Mouse (Mus musculus) kidney, adult 11 months (tissue): Measurements from ENCODE around the gene 1190005I06Rik.

Experiments used
- DNase-seq: peaks from one replicate; pipeline ENCODE4 v3.0.0; 2022

1190005I06Rik gene

DNA sequence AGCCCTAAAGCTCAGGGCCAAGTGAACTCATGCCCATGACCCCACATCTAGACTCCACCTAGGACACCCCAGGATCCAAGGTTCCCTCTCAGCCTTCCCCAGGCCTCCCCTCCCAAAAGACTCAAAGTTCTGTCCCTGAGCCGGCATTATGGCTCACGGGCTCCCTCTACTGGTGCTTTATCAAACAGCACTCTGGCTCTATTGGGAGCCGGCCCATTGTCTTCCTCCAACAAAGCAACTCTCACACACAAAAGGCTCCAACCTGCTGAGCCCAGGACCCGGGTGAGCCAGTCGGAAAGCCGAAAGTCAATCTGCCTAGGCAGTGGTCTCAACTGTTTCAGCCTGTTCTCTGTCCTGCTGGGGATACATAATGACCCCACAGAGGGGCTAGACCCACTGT is 29.3 kb downstream of the 1190005I06Rik start:
- DNase-seq = peak; percentile 25

DNA sequence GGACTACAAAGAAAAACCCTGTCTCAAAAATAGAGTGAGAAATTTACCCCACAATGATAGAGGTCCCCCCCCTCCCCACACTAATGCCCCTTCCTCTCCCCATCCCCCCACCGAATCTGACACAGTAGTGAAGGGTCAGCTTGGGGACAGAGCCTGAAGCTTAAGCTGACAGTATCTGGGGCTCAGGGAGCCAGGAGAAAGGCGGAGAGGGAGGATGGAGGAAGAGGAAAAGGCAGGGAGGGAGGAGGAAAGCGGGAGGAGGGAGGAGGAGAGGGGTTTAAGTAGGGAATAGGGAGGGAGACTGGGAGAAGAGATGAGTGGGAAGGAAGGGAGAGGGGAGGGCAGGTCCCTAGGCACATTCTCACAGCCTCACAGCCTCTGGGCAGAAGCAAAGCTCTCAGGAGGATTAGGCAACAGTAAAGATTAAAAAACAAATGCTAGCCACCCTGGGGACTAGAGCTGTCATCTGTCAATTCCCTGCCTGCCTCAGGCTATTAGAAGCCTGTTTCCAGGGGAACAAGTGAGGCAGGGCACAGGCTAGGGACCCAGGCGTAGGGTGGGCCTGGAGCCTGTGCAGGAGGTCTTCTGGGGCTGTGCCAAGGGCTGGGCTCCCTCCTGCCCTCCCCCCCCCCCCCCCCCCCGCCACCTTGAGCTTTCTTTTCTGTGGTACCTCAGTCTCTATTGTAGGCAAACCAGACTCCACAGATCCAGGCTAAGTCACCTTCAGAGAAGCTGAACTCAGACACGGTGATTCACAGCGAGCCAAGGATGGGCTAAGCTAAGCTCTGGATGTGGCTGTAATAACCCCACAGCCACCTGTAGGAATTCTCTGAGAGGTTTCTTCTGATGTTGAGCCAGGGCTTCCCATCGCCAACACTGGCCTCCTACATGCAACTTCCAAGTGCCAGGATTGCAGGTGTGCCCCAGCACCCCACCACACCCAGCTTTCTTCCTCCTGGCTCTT is 30.5 kb downstream of the 1190005I06Rik start:
- DNase-seq = no peak

DNA sequence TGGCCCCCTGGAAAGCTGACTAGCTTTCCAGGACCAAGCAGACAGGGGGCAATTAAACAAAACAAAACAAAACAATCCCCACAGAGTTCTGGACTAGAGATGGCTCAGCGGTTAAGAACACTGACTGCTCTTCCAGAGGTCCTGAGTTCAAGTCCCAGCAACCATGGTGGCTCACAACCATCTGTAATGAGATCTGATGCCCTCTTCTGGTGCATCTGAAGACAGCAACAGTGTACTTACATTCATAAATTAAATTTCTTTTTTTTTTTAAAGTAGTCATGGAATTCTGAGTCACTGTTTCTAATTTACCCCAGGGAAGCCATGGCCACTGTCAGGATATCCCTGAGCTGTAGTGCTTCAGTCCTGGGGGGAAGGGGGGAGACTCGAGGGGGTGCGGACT is 32.9 kb downstream of the 1190005I06Rik start:
- no peak for DNase-seq

DNA sequence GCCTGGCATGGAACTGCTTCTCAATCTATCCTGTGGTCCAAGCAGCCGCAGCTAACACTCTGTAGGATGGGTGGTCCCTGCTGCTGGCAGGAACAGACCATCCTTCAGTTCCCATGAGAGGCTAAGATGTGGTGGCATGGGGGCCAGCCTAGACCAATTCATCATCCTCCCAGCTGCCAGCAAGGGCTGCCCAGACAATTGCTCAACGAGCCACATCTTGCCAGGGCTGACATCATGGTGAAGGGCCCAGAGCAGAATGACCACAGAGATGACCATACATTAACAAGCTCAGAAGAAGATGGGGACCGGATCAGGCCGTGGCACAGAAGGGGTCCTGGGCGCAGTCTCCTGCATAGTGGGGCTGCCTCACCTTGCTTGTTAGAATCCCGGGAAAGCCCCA is 36.6 kb downstream of the 1190005I06Rik start:
- DNase-seq = no peak

DNA sequence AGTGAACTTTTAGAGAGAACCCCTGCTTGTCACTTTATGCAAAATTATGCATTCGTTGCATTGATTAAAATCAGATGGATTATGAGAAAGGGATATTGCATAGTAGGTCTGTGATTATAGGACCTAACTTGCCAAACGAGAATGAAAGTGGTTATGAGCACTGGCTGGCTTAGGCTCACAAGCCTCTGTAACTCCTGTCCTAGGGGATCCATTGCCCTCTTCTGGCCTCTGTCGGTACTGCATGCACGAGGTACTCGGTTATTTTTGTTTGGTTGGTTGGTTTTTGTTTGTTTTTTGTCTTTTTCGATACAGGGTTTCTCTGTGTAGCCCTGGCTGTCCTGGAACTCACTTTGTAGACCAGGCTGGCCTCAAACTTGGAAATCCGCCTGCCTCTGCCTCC is 39.5 kb downstream of the 1190005I06Rik start:
- DNase-seq = peak; percentile 45

DNA sequence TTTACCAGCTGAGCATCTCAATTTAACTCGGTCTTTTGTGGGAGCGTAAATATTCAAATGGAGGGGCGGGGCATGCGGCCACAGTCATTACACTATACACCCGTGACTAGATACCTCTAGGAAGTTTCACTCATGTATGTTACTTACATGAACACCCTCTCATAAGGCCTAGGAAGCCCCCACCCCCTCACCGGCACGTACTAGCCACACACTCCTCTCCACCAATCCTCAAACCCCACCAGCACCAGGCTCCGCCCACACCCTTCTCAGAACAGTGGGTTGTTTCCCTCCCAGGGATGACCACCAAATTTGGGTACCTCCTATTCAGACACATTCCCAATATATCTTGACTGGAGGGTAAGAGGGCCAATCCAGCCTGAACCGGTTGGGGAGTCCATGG is 40.0 kb downstream of the 1190005I06Rik start:
- no peak for DNase-seq

DNA sequence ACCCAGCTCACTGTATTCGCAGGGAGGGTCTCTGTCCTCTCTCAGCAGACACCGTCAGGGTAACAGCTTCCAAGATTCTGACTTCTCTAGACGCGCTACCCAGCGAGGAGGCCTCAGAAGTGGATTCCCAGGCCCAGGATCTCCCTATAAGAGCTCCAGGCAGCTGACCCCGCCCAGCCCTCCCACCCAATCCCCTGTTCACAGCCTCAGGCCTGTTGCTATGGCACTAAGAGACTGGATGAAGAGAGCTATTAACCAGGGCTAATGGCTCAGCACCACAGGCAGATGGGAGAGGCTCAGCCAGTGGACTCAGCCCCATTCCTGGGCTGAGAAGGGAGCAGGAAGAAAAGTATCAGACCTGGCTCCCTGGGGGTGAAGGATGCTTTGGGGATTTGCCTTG is 44.8 kb downstream of the 1190005I06Rik start:
- no peak for DNase-seq

DNA sequence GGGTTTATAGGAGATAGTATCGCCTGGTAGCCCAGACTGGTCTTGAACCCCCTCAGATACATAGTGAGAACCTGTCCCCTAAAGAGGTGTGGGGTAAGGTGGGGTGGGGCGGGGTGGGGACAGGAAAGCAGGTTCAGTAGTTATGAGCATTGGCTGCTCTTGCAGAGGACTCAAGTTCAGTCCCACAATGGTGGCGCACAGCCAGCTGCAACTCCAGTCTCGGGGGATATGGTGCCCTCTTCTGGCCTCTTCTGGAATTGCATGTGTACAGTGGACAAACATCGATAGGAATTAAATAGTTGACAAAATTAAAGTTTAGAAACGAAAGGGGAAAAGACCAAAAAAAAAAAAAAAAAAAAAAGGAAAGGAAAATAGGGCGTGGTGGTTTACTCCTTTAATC is 47.9 kb downstream of the 1190005I06Rik start:
- DNase-seq = peak; percentile 73

DNA sequence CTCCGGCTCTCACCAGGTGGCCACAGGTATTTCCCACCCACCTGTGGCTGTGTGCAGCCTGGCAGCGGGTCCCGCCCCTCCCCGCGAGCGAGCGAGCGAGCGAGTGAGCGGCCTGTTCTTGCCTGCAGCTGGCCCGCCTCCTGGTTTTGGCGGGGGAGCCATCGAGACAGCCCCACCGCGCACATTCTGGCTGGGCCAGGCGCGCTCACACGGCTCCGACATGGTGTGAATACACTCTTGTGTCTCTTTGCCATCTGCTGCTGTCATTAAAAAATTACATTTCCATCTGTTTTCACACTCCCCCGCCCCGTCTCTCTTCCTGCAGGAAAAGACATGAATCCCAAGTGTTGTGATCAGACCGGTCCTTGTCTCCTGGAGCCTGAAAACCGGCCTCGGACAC is 48.9 kb downstream of the 1190005I06Rik start:
- no peak for DNase-seq

DNA sequence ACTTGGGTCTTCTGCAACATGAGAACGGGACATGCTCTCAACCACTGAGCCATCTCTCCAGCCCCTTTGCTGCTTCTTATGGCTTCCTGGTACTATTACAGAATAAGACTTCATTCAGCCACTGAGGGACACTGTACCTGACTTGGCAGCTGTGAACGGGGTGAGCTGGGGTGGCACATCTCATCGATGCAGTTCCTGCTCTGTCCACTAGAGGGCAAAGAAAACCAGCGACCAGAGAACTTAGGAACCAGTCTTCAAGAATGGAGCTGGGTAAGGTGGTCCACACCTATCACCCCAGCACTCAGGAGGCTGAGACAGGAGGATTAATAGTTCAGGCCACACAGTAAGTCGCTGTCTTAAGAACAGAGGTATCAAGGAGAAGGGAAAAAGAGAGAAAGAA is 51.5 kb downstream of the 1190005I06Rik start:
- DNase-seq = no peak

DNA sequence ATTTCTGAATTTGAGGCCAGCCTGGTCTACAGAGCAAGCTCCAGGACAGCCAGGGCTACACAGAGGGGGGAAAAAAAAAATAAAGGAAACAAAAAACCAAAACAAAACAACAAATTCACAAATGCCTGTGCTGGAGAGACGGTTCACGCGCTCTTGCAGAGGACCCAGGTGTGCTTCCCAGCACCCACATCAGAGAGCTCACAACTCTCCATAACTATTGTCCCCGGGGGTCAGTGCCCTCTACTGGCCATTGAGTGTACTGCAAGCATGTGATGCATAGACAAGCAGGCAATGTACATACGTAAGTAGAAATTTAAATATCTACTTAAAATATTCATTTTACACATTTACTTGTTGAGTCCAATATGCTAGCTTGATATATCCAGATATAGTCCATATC is 52.9 kb downstream of the 1190005I06Rik start:
- no peak for DNase-seq

DNA sequence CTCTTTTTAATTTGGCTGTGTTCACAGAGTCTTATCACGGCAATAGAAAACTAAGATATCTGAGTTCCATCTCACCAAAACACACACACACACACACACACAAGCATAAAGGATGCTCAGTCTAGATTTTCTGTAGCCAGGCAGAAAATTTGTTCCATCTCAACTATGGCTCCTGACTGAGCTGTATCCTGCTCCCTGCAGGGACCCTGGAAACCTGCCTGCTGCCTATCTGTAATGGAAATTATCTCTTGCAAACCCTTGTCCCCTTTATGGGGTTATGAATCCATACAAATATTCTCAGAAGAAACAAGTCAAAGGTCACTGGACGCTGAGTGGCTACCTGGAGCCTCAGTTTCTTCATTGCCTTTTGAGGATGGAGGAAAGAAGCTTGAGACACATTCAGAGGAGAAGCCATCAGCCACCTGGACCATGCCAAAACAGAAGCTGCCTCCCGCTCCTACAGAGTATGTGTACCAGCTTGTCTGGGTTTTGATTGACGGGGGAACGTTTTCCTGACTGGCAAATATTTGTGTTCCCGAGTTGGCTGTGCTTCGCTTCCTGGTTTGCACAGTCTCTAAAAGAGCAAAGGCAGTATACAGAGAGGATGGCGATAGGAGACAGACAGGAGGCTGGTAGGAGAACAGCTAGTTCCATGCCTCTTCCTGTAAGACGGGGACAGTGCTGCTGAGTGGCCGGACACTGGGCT is 55.7 kb downstream of the 1190005I06Rik start:
- no peak for DNase-seq

DNA sequence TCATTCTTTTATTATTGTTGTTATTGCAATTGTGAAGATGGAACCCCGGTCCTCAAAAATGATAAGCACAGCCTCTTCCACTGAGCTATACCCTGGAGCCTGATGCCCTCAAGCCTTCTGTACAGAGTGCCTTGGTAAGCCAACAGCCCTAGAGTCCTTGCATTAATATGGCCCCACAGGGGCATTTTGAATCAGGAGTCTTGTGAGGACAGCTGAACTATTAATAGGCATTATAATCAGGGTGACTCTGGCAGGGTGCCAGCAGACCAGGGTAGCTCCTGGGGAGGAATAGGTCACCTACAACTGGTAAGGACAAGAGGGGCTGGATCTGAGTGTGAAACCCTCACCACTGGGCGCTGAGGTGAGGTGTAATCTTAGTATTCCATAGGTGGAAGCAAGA is 57.5 kb downstream of the 1190005I06Rik start:
- peak; percentile 38 for DNase-seq

DNA sequence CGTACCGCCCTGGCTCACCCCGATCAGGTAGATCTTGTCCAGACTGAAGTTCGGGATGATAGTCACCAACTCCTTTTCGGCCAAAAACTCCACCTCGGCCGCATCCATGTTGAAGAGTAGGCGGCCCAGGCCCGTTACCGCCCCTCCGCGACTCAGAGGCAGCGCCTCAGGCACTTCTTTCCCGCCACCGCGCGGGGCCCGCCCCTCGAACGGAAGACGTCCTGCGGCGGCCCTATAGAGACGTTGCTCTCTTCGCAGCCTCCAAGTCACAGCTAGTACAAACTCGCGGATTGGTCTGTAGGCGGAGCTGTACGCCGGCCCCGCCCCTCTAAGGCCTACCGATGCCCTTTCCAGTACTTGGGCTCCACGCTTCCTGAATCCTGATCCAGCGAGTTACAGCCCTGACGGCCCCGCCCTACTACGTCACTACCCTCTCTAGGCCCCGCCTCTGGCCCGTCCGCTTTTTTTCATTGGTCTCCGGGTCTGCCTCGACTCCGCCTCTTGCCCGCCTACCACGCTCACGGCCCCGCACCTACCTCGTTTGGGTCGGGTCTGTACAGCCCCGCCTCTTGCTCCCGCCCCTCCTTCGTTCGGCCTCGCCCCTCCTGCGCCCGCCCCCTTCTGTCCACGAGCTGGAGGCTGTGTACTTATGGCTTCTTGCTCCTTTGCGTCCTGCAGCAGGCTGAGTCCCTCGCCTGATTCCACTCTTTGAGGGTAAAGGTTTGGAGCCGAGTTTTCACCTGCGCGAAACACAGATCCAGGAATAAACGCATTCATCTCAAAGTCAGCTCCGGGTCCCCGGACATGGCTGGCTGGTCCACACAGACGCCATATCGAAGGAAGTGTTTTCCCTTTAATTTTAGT is 58.3 kb downstream of the 1190005I06Rik start, which contains the start of gene Gins2:
TSS of gene Gins2 (minus strand) at position 397 of the 864 bp plus-strand sequence.
- peak; percentile 100 for DNase-seq

DNA sequence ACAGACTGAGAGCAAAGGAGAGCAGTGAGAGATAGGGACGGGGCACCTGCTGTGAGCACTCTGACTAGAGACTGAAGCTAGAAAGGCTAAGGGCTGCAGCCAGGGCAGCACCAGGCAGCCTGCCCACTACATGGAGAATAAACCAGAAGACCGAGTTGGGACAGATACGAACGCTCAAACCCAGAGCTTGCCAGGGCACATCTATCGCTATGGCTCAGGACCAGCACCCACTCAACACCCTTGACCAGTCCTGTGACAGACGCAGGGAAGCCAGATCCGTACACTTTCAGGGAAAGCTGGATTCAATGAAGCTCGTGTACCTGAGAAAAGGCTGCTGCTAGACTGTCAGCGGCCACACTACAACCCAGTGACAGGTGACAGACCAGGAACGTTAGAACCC is 61.9 kb downstream of the 1190005I06Rik start:
- DNase-seq = no peak

DNA sequence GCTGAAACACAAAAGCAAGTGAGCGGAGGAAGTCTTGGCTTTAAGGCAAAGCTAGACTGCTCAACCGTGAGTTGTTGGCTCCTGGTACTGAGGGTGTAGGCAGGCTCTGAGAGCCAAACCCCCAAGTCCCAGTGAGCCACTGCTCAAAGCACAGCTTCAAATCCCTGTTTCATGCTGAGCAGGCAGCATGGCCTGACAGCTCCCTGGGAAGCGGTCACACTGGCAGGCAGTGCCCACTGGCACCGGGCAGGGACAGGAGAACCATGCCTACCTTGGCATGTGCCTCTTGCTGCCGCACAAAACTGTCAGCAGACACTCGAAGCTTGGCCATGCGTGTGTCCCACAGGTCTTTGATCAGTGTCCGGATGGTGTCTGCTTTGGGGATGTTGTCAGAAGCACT is 65.6 kb downstream of the 1190005I06Rik start:
- DNase-seq = no peak

DNA sequence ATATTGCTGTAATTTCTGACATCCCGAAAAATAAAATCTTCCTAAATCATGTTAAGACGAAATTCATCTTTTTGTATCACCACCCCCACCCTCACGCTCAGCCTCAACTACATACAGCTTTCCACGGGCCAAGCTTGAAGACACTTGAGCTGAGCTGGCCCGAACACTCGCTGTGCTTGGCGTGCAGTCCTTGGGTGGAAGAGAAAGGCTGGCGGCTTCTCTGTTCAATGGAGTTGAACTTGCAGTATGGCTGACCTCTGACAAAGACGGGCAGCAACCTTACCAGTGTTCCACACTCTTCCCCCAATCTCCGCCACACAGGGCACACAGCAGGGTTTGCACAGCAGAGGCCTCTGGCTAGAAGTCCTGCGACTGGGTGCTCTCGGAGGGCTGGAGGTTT is 66.1 kb downstream of the 1190005I06Rik start:
- DNase-seq = no peak

DNA sequence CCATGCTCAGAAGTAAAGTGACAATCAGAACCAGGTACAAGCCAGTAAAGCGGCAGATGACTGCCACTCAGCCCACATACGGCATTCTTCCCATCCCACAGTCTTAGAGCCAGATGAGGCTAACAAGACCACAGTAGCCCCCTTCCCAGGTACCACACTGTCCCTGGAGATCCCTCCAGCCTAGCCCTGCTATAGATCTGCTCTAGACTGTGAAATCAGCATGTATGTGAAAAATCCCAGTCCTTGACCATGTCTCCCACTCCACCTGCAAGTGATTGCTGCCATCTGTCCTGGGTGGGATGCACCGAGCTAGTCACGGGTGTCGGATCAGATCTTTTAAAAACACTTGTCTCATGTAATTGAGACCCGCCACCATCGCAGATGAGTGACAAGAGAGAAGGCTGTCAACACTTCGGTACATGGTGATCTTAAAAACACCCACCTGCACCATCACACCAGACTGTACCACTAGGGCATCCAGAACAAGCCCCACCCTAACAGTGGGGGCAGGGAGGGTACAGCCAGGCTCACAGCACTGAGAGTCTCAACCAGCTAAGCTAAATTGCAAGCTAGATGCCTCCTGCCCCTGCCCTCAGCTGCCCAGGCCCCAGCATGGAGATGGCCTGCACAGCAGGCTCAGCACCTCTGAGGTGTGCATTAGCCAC is 67.0 kb downstream of the 1190005I06Rik start:
- DNase-seq = no peak

DNA sequence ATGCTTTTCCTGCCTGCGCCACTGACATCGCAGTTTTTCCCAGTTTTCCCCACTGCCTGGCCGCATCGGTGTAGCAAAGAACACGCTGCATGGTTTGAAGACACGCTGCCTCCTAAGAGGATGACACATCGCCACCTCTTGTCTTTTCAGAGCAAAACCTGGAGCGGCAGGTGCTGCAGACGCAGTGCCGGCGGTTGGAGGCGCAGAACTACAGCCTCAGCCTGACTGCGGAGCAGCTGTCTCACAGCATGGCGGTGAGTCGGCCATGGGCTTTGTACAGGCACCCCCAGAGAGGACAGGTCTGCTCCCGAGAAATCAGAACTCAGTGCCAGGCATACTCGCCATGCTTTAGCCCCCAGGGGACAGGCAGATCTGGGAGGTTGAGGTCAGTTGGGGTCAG is 69.6 kb downstream of the 1190005I06Rik start:
- DNase-seq = no peak

DNA sequence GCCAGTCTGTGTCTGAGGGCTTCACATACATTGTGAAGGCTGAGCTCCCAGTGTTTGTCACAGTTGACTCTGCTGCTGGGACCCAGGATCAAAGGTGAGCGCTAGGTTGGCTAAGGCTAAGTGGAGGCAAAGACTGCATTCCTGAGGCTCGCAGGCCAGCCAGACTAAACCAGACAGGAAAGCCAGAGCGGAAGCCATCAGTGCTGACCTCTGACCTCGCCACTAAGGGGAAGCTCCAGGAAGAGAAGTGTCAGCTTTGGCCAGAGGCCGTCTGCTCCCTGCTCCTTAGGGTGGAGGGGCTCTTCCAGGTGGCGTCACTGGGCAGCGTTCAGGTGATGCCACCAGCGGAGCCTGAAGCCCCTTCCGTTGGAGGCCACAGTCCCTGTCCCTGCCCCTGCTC is 71.6 kb downstream of the 1190005I06Rik start:
- peak; percentile 83 for DNase-seq

DNA sequence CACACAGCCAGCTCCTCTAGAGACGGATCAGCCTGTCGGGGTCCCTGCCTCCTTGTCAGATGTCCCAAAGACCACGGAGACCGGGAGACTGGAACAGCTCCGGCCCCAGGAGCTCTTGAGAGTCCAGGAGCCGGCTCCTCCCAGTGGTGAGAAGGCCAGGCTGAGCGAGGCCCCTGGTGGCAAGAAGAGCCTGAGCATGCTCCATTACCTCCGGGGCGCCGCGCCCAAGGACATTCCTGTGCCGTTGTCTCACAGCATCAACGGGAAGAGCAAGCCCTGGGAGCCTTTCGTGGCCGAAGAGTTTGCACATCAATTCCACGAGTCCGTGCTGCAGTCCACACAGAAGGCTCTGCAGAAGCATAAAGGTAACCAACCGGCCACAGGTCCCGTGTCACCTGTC is 72.5 kb downstream of the 1190005I06Rik start:
- no peak for DNase-seq

DNA sequence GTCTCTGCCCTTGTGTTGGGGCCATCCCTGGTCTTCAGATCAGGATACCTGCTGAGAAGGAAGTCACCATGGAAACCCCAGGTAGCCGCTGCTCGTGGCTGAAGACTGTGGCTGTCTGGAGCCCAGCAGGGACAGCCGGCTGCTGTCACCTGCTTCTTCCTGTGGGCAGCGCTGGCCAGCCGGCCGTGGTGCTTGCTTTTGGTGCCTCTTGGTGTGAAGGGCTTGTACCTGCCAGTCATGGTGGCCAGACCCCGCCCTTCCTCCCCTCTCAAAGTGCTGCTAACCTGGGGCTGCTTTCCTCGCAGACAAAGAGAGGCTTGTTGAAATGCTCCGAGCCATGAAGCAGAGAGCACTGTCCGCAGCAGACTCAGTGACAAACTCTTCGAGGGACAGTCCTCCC is 73.6 kb downstream of the 1190005I06Rik start:
- DNase-seq = no peak

DNA sequence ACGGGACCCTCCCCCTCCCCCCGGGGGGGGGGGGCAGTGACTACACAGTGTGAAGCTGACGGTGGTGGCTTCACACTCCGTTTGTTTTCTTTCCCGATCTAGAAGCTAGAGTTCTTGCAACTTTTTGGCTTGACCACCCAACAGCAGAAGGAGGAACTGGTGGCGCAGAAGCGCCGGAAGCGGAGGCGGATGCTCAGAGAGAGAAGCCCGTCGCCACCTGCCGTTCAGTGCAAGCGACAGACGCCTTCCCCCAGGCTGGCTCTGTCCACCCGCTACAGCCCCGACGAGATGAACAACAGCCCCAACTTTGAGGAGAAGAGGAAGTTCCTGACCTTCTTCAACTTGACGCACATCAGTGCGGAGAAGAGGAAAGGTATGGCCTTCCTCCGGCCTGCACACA is 74.9 kb downstream of the 1190005I06Rik start:
- DNase-seq = no peak
